Mouse (Mus musculus) monocyte, adult 2 months (primary cell): Measurements from ENCODE around the gene Sp8.

ENCODE experiments used
- DNase-seq, 2 experiments: peaks; one replicate each; pipeline ENCODE4 v3.0.0; 2022; ENCODE audit warnings: low spot score in 2 of 2, low read depth in 1 of 2

The Sp8 gene

GRCm38 (mm10) chr12:118848496-118849202, 2.5 kb downstream of the Sp8 start:
- no peak for DNase-seq

GRCm38 (mm10) chr12:118849203-118849861, 3.2 kb downstream of the Sp8 start:
- DNase-seq: no peak

GRCm38 (mm10) chr12:118849996-118850395, 3.9 kb downstream of the Sp8 start:
- no peak for DNase-seq

- no peak for DNase-seq
These were observed 4.8 kb downstream of the Sp8 start for GRCm38 (mm10) chr12:118850851-118851410.

- no peak for DNase-seq
These were observed 7.2 kb downstream of the Sp8 start for GRCm38 (mm10) chr12:118853331-118853730.

GRCm38 (mm10) chr12:118854401-118854800, 8.3 kb downstream of the Sp8 start:
- DNase-seq: no peak

- no peak for DNase-seq
These were observed 8.8 kb downstream of the Sp8 start for GRCm38 (mm10) chr12:118854831-118855453.

- no peak for DNase-seq
These were observed 10.0 kb downstream of the Sp8 start for GRCm38 (mm10) chr12:118856151-118856550.

GRCm38 (mm10) chr12:118872673-118873072, 26.5 kb downstream of the Sp8 start:
- DNase-seq: no peak

GRCm38 (mm10) chr12:118882790-118883189, 36.7 kb downstream of the Sp8 start:
- no peak for DNase-seq

GRCm38 (mm10) chr12:118887964-118888363, 41.8 kb downstream of the Sp8 start:
- DNase-seq: no peak
